Mouse (Mus musculus) monocyte, adult 2 months (primary cell): Measurements from ENCODE around the gene Stk32c.

Source experiments
- DNase-seq, 2 experiments: peaks; one replicate each; pipeline ENCODE4 v3.0.0; 2022; ENCODE audit warnings: low spot score in 2 of 2, low read depth in 1 of 2

Stk32c gene

DNA sequence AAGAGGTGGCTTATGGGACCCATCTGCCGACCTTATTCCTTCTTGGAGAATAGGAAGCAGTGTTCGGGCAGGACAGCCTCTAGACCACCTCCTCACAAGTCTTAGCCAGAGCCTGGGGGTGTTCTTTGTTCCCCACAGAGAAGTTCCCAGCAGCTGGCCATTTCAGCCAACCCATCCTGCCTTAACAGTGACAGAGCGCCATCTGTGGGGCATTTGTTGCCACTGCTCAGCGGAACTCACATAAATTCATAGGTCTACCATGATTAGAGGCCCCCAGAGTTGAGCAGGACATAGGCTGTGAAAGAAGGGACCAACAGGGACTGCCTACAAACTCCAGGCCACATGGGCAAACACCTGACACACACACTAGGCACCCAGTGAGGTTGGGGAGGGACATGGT, 149.7 kb downstream of the Stk32c start:
- DNase-seq, result no peak
